Mouse (Mus musculus) heart, adult 8-10 months (tissue): ENCODE results near the gene Rabl3. TPM values are rescaled to one million over a fixed set of nuclear protein-coding genes. Genes with fewer than 3 reads are reported as not detected.

Experiments used
- DNase-seq: peaks from one replicate; pipeline ENCODE4 v3.0.0; 2022; ENCODE audit warnings: low spot score
- total RNA-seq, 4 experiments: library from RNA; stranded (reverse); gene quantifications; 2 replicates each; pipeline ENCODE4 v1.2.4; 2022

Gene Rabl3
- total RNA-seq, 4 experiments from 2014 or later = 5.2 to 9.6 (median 7.8) TPM

DNA sequence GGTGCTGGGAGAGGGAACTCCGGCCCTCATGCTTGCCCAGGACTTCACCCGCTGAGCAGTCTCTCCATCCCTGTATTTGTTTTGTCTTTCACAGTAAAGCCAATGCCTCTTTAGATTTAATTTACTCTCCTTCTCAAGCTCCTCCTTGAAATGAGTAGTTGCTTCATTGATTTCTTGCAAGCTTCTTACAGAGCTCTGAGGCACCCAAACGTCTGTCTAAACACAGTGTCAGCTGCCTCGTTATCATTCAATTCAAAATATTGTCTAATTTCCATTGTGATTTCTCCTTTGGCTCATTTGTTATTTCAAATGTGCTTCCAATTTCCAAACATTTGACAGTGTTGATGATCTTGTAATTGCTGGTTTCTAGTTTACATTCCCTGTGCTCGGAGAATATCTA, 6.6 kb downstream of the Rabl3 start:
- no peak for DNase-seq

DNA sequence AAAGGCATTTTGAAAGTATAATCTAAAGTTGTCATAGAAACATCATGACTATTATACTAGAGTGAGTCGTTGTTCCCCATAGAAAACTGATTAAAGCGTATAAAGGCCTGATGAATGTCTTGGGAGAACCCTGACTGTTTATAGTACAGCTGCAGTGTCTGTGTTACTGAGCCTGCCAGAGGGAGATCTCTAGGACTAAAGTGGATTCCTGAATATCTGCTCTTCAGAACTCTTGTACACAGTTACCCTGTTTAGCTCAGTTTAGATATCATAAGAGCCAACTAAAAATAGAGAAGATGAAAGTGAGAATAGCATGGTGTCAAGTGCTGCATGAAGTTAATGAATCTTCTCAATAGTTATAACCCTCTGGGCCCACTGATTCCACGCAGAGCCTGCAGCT, 10.6 kb downstream of the Rabl3 start:
- peak; percentile 19 for DNase-seq

DNA sequence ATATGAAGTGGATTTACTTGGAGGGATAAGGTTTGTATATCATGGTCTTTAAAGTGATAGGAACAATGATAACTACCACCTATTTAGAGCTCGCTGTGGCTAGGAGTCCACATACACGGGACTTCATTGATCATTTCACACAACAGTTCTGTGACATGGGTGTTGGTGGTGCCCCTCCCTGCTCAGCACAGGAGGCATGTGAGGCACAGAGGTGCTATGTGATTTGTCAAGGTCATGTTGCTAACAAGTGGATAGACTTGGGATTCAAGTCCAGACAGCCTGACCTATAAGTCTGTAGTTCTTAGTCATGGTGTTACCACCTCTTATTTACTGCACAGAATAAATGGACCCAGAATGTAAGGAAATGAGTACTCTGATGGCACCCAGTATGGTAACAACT, 11.3 kb downstream of the Rabl3 start:
- no peak for DNase-seq

DNA sequence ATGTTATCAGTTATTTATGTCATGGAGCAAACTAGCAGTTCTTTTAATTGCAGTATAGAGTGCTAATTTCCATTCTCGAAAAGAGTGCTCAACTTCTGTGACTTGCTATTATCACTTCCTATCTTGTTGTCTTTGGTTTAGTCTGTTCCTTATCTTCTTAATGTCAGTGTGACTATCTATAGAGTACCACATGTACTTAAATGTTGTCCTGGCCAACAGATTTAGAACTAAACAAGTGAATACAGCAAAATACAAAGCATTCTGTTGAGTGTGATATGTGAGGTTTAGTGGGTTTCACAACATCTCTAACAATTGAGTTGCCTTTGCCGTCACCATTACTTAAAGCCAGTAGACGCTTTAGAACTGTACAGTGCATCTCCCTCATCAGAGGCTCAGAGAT, 13.1 kb downstream of the Rabl3 start:
- no peak for DNase-seq

DNA sequence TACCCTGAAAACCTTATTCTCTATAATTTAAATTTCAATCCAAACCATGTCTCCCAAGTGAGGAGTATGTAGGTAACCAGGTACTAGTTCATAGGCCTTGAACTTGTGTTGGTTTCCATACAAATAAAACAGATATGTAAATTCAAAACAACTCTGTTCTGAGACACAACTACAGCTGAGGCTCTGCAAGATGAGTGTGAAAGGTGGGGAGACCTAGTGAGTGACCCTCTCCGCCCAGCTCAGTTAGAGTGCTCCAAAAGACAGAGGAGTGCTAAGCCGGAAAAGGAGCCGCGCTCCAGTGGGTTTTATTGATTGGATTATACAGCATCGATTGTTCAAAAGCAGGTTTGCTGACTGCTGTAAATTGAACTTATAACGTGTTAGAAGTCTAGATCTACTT, 22.7 kb downstream of the Rabl3 start:
- DNase-seq = no peak

DNA sequence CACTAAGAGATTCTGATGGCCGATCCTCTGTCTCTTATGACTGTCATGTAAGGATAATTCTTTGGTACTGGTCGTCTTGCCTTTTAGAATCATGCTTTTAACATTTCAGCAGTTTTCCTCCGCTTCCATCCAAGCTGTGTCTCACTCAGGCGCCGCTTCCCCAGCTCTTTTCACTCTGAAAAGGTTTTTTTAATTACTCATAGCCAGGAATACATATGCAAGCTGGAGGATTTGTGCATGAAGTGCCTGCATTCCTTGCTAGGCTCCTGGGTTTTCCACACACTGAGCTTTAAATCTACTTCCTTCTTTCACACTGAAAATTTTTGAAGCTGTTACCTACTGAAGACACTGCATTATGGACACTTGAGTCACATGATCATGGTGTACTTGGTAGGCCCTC, 23.3 kb downstream of the Rabl3 start:
- DNase-seq = no peak

DNA sequence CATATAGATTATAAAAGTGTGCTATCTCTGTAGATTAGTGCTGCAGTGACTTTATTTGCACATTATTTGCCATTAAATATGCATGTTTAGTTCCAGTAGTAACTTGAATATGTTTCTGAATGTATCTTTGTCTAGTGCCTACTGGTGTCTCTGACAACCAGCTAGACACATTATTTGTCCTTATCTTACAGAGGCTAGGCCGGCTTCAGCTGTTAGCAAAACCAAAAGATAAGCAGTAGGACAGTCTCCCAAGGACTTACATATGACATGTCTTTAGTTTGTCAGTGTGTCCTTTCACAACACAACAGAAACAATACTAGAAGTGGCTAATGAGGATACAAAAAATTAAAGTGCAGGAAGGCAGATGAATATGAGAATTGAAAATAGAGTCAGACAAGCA, 25.4 kb downstream of the Rabl3 start:
- no peak for DNase-seq

DNA sequence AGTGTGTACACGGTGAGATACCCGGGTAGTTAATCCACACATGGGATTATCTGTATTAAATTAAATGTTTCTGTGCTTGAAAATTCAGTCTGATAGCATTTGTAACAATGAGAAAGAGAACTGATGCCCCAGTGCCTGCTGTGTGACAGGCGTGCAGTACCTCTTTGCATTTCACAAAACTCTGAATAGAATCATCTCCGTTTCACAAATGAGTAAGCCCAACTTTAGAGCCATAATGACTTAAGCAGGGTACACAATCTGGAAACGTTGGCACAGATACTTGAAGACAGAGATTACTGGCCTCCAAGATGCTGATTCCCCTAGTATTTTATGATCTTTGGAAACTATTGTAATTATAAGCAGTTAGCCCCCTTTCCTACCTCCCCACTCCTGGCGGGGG, 26.4 kb downstream of the Rabl3 start:
- no peak for DNase-seq

DNA sequence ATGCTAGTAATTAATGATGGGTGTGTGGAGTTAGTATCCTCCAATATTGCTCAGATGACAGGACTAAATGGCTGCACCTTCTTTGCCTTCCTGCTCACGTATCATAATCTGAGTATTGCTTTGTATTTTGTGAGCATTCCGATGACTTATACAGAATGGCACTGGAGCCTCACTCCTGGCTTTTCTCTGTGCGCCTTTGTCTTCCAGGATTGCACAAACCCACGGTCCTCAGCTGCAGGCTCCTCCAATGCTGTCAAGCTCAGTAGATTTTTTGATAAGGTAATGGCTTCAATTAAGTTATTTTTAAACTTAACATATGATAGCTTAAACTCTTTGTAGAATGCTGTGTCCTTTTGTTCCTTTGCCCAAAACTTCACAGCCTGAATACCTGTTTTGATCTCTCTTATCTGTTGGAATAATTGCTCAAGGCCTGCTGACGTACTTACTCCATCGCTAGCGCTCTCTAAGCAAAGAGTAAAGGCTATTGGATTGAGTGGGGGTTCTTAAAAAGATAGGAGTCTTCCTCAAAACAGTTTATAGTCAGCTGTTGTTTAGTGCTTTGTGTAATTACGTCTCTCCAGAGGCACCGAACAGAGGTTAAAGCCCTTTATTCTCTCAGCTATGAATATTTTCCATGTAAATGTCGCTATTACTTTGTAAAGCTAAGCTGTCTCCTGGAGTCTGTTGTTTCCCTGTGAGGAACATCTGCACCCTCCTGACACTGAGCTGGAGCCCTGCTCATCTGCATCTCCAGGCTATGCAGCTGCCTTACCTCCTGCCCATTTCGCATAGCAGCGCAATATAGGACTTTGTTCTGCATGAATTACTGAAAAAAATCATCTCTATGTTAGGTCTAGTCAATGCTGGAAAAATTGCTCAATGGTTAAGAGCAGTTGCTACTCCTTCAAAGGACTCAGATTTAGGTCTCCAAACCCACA, 27.7 kb downstream of the Rabl3 start:
- DNase-seq = no peak

DNA sequence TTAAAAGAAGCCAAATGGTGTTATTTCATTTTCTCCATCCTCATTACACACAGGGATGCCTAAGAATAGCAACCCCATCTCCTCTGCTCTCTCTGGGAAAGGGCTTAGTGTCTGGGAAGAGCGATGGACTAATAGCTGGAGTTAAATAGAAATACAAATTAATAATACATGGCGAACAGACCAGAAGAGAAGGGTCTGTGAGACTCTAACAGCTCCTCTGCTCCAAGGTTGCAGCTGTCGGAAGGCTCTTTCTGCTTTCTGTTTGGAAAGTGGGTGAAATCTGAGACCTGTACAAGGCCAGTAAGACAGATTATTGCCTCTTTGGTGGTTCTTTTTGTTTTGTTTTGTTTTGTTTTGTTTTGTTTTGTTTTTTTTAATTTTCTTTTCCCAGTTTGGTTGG, 31.9 kb downstream of the Rabl3 start:
- DNase-seq = no peak

DNA sequence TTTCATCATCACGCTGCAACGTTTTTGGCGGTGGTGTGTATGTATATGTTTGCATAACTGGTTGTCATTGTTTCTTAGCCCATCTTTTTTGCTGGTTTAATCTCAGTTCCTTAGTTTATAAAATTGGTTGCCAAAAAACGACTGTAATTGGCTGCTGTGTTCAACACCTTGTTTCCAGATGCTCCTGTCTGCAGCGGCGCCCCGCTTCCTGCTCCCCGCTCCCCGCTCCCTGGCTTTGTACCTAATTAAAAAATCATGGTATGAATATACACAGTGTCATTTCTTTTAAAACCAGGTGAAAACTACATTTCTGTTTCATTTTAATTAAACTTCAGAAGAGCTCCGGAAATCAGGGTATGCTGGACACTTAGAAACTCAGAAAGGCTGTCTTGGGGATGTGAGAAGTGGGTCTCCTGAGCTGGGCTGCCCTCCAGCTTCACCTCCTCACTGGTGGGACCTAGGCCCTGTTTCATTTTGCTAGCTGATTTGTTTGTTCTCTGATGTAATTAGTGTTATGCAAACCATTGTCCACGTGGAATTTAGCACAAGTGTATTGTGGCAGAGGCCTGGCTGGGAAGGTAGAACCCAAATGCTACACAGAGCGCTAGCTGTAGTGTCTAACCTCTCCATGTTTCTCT, 32.6 kb downstream of the Rabl3 start:
- DNase-seq = no peak

DNA sequence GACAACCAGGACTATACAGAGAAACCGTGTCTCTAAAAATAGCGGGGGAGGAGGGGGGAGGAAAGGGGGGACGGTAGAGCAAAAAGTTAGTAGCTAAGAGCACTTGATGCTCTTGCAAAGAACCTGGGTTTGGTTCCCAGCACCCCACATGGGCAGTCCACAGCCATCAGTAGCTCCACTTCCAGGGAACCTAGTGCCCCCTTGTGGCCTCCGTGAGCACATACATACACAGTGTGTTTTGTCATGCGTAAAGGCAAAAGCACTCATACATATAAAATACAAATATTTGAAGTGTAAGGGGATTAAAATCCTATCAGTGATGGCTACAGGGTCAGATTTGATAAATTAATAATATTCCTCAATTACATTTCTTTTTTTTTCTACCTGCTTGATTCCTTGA, 33.4 kb downstream of the Rabl3 start:
- no peak for DNase-seq

DNA sequence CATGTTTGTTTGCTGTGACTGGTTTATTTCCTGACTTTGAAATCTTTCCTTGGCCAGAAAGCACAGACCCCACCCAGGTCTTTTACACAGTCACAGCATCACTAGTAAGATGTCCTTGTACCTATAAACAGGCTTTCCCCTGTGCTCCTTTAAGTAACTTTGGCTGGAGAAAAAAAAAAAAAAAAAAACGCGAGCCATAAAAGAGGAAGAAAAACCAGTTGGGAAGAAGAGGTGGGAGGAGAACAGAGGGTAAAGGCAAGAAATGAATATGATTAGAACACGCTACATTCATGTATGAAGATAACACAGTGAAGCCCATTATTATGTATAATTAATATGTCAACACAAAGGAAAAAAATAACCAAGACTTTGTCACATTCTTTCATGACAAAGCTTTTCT, 35.6 kb downstream of the Rabl3 start:
- DNase-seq = no peak

DNA sequence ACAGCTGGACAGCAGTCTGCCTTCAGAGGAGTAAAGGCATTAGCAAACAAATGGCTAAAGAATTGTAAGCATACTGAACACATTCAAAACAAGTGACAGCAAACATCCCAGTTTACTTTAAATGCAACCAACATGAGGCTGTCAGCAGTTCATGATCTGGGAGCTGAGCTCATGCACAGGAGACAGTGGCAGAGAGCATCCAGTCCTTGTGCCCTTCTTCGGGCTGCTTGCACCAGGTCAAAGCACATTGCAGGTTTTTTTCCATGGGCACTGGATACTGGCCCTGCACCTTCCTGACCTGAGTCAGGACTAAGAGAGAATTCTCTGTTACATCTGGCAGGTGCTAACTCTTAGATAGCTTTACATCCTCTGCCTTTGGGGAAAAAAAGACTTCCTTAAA, 39.9 kb downstream of the Rabl3 start:
- no peak for DNase-seq

DNA sequence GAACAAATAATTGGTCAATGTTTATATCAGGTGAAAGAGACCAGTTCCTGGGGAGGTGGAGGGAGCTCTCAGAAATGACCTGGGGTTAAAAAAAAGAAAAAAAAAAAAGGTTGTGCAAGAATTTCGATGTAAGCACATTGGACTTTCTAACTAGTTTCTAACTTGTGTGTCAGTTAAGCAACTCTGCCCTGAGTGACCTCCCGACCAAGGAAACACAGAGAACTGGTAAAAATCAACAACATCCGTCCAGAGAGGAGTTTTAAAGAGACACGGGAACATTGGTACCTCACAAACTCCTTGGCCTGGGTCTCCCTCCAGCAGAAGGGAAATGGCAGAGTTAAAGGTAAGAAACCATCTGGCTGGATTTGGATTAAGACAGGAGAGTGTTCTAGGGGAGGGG, 40.3 kb downstream of the Rabl3 start, which contains the start of gene Hgd:
TSS of gene Hgd (plus strand) at position 160 of the 400 bp plus-strand sequence.
- DNase-seq = no peak

DNA sequence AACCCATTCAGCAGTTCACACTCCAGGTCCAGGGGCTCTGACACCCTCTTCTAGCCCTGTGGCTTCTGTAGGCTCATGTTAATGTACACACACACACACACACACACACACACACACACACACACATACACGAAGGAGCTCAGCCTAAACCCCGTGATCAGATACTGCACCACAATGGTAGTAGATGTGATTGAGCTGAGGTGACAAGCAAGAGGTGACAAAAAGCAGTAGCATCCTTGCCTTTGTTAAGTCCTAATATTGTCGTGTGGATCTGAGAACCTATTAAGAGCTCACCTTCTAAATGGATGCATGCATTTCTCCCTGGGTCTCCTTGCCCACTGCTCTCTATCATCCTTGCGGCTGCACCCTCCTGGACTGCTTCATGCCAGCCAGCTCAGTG, 41.0 kb downstream of the Rabl3 start:
- no peak for DNase-seq

DNA sequence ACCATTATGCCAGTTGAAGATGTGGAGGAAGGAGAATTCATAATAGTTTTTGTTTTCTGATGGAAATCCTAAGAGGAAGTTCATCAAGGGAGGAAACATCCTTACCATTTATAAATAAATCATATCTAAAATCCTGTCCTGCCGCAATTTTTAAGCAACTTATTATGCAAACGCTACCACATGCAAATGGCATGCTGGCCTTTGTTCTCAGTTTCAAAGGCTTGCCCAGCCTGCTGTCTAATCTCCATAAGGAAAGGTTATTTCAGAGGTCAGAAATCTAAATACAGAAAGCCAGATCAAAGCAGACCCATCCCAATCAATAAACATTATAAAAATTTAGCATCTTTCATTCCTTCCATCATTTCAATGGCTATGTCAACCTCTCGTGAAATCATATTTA, 42.2 kb downstream of the Rabl3 start:
- no peak for DNase-seq

DNA sequence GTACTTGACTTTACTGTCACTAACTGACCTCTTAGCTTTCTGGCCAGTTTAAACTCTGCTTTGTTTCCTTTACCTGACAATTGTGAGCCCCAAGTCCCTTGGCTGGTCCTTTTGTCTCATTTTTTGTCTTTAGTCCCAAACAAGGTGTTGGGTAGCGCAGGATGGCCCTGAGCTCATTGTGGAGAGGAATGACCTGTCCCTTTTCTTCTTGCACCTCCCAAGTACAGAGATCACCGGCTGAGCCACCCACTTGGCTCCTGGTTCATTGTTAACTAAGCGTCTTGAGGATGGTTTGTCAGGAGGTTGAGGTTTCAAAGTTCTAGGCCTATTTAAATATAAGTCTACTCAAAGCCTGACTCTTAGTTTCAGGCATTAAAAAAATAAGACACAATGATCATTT, 43.6 kb downstream of the Rabl3 start:
- no peak for DNase-seq

DNA sequence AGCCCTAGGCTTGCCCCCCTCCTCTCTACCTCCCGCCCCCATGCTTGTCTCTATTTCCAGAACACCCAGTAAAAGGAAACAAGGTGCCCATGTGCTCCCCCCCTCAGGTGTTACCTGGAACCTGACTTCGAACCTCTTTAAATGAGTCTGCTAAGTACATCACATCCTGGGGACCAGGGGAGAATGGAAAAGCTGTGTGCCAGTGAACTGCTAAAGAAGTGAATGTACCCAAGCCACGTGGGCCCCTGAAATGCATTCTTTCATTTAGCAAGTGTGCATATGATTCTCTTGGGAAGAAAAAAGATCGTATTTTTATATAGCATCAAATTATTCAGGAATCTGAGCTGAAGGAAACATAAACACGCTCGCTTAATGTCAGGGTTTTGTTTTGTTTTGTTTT, 44.1 kb downstream of the Rabl3 start:
- DNase-seq = no peak

DNA sequence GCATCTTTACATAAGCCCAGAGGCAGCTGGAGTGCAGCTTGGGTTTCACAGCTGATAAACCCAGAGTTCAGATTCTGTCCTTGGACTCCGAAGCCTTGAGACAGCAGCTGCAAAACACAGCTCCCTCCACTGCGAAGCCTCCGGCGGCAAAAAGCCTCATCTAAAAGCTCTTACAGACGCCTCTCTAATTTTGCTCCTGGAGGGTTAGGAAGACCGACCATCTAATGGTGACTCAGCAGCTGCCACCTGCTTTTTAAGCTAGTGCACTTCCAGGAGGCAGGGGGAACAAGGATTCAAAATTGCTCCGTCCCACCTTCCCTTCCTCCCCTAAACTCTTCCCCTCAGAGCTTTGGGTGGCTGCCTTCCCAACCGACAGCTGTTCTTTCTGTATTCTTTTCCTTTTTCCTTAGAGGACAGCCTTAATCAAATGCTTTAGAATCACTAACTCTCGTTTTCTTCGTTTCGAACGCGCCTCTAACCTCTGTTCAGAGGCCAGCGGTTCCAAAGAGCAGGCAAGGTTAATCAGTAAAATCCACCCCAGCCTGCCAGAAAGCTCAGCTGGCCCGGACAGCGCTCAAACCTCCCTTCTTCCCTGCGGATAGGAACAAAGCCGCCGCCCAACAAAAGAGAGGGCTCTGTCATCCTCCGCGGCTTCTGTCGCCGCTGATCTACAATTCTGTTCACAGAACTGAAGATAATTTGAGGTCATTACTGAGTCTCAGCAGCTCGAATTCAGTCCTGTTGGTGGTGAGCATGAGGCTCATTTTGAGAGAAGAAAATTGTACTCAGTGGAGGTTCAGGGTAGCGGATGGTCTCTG, 44.7 kb downstream of the Rabl3 start:
- peak; percentile 27 for DNase-seq

DNA sequence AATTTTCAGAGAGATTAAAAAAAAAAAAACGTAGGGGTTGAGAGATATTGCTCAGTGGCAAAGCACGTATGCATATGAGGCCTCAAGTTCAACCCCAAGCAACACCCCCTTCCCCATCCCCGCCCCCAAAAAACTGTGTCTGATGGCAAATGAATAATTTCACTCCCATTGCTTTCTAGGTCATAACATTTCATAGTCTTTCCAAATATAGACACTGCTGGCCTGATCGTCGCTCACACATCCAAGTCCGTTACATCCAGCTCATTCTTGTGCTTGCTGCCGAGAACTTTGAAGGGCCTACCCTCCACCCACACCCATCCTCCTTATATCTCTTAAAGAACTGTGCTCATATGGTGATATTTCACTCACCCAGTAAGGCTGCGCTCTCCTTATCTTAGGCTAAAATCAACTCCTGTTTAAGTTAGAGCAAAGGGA, 45.5 kb downstream of the Rabl3 start:
- no peak for DNase-seq

DNA sequence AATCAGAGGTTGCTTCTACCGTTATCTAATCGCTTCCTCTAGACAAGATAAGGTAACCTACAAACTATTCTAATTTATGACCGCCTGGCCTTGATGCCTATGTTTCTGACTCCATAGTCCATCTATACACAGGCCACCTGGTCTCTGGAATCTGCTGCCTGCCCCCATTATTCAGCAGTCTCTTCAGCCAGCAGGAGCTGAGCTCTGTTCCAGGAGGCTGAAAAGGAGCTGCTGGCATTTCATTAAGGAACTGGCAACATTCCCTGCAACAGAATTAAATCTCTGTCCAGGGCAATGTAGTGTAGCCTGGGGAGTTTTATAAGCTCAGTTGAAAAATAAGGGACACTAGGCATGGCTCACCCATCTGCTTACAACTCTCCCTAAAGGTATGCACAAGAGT, 51.2 kb downstream of the Rabl3 start:
- DNase-seq = no peak
